Mouse (Mus musculus) brain, adult 10 weeks (tissue): ENCODE data around the gene Pmis2. TPM values are rescaled to one million over a fixed set of nuclear protein-coding genes. Genes with fewer than 3 reads are reported as not detected.

ENCODE experiments used
- polyA plus RNA-seq: library from polyadenylated mRNA; stranded (reverse); fragments of 350-450 nt; fragmentation: Illumina TruSeq; extraction: RNeasy Lipid Tissue Mini Kit (QIAGEN cat#74804); gene quantifications from one replicate; pipeline ENCODE4 v1.2.3, GENCODE M21; 2015; ENCODE audit warnings: low read depth, low replicate concordance

The Pmis2 gene
- not detected for polyA plus RNA-seq

DNA sequence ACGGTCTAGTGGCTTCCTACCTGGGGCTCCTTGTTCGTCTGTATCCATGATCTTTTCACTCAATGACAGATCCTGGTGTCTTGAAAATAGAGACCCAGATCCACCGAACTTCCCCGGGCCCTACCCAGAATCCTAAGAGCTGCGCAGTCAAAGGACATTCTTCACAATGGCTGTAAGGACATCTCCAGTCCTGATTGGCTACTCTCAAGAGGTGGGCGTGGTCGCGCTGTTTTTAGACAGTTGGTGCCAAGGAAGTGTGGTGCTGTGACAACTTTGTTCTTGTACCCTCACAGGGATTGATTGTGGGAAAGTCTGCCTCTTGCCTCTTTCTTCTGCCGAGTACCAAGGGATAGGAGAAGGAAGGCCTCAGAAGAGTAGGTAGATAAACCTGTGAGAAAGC is at the start of gene Pmis2:
TSS of gene Pmis2 (minus strand) at position 126 of the 400 bp plus-strand sequence.

DNA sequence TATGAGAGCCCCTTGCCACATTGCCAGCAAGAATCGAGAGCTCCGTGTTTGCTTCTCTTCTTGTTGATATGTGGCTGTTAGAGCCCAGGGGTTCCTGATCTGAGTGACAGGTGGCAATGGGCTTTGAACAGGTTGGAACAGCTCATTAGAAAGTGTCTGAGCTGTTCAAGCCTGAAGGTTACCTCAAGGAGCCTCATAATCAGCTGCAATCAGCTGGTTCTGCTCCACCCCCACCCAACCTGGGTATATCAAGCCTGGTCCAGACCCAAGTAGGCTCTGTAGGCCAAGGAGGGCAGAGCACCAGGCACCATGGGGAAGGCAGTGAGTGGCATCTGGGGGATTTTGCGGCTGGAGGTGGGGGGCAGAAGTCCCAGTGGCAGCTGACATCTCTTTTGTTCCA is 40.5 kb upstream of the Pmis2 start, which contains the start of gene Atp4a:
TSS of gene Atp4a (plus strand) at position 268 of the 400 bp plus-strand sequence.

DNA sequence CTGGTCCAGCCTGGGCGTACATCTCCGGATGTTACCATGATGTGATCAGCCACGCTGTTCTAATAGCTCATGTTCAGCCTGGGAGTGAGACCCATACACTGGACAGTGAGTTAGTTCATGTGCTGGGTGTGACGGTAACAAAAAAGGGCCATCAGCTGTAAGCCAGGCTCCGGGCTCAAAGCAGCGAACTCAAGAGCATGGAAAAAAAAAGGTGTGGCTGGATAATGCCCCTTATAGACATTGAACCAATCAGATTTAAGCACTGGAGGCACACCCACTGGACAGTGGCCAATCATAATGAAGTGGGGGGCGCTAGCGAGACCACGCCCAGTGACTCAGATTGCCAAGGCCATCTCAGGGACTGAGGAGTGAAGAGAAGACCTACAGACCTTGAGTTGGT is 27.2 kb upstream of the Pmis2 start, which contains the start of gene 2200002J24Rik:
TSS of gene 2200002J24Rik (plus strand) at position 338 of the 400 bp plus-strand sequence.

DNA sequence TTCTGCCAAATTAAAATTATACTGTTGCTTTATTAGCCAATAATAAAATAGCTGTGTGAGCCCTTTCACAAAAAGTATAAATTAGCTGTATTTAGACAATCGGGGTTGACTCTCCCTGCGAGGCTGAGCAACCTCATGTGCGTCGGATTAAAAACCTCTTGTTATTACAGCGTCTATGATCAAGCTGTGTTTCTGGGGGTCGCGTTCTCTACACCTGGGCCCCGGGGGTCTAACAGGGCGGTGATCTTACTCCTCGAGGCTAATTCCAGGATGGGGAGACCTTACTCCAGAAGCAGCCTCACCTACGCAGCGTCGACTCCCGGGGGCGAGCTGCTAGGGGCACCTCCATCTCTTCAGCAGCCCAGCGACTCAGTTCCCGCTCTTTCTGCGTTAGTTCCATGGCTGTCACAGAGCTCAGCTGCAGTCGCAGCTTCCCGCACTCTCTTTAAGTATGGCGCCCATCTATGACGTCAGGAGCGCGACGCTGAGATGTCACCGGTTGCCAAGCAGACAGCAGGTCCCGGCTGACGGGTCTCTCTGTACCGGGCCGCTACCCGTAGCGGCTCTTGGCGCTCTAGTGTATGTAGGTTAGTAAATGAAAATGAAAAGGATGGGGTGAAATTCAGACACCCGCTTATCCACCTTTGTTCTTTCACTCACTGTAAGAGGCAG is 6.7 kb downstream of the Pmis2 start, which contains the start of gene Haus5:
TSS of gene Haus5 (minus strand) at position 466 of the 672 bp plus-strand sequence.

DNA sequence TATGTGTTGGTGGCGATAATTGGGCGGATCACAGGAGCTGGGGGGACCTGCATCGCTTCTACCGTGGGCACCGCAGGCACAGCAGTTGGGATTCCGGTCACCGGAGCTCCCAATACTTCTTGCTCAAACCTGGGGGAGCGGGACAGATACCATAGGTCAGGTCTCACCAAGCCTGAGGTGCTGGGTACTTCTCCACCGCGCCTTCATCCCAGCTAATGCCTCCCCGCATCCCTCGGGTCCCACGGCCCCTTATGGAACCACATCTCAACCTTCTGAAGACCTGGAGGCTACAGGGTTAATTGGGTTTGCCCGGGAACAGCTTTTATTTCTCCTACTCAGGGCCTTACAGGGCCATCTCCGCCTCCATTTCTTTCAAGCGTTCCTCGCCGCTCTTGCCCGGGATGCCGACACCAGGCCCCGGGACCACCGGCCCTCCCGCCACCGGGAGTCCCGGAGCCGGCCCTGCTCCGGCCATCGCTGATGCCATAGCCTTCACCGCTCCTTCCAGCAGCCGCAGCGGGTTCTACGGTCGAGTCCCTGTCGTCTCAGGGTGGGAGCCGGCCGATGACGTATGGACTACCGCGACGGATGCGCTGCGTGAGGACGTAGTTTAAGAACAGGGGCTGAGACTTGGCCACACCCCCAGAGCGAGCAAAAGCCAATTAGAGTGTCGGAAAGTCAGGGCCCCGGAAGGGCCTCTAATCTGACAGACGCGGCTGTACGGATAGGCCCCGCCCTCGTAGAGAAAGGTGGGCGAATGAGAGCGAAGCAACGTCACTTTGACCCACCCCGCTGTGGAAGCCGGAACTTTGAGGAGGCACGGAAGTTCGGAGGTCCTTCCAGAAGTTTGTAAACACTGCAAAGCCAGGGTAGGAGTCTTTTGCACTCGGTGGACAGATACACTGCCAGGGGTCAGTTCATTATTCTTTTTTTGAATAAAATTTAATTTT is 21.5 kb downstream of the Pmis2 start, which contains the start of gene Rbm42:
TSS of gene Rbm42 (minus strand) at position 727 of the 950 bp plus-strand sequence.

DNA sequence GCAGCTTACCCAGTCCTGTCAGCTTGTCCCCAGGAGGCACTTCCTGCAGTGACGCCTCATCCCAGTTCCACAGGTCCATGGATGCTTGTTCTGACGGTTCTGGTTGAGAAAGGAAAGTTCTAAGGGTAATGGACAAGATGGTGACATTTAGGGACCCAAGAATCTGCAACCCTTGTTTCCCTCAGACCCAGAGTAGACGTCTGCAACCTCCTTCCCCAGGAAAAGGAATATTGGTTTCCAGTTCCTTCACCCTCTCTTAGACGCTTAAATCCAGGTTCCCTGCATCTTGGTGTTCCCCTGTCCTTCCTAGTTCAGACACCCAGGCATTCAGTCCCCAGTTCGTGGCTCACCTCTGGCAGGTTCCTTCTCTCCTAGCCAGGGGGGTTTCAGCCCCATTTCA is 35.7 kb downstream of the Pmis2 start, which contains the start of gene Etv2:
TSS of gene Etv2 (minus strand) at position 101 of the 400 bp plus-strand sequence.

DNA sequence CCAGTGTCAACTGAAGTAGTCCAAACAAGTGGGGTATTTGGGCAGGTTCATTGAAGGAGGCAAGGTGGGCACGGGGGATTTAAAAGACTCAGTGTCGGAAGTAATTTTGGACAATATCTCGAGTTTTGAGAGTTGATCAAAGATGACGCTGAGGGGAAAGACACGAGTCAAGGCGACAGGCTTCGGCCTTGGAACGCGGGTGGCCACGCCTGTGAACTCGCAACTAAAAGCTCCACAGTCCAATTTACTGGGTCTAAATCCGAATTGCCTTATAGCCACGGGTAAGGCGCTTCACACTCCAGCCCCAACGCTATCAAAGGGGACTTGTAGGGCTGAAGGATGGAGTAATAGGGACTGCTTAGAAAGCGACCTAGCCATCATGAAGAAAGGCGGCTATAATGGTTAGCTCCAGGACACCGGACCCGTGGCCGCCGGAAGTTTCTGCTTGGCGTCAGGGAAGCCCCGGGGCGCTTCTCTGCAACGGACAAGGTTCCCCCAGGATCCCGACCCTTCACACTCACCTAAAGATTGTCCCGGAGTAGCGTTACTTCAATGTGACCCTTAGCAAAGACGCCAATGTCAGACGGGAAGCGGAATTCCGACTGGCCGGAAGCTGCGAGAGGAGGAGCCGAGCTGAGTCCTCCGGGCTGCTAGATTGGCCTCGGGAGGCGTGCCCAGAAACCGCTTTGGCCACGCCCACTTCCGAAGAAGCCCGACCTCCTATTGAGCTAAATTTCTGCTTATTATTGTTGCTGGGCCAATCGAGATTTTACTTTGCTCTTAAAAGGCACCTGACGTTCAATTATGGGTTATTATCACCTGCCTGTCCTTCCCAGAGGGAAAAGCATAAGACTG is 45.6 kb downstream of the Pmis2 start, which contains the start of gene Cox6b1:
TSS of gene Cox6b1 (minus strand) at position 622 of the 855 bp plus-strand sequence.

Other genes starting within 250 kb of the Pmis2 start
- 2.7 TPM for gene Nfkbid, start 249.9 kb downstream of the Pmis2 start, polyA plus RNA-seq
- 972 TPM for gene Aplp1, start 226.1 kb downstream of the Pmis2 start, polyA plus RNA-seq
- 9.7 TPM for gene Kirrel2, start 213.9 kb downstream of the Pmis2 start, polyA plus RNA-seq
- gene Nphs1, start 213.3 kb downstream of the Pmis2 start, polyA plus RNA-seq = 1.9 TPM
- not detected for gene Prodh2, start 178.0 kb downstream of the Pmis2 start, polyA plus RNA-seq
- gene Arhgap33, start 136.5 kb downstream of the Pmis2 start, polyA plus RNA-seq = 95.4 TPM
- gene Hspb6, start 119.4 kb downstream of the Pmis2 start, polyA plus RNA-seq = 7.9 TPM
- gene Proser3, start 119.3 kb downstream of the Pmis2 start, polyA plus RNA-seq = 4.5 TPM
- 51.4 TPM for gene Lin37, start 111.8 kb downstream of the Pmis2 start, polyA plus RNA-seq
- gene U2af1l4, start 108.3 kb downstream of the Pmis2 start, polyA plus RNA-seq = 85.7 TPM
- gene Gm49396, start 108.3 kb downstream of the Pmis2 start, polyA plus RNA-seq = 6.7 TPM
- gene Psenen, start 108.0 kb downstream of the Pmis2 start, polyA plus RNA-seq = 158 TPM
- gene Igflr1, start 106.2 kb downstream of the Pmis2 start, polyA plus RNA-seq = 1.5 TPM
- gene Kmt2b, start 82.9 kb downstream of the Pmis2 start, polyA plus RNA-seq = 25.9 TPM
- not detected for gene Zbtb32, start 72.7 kb downstream of the Pmis2 start, polyA plus RNA-seq
- gene Upk1a, start 58.8 kb downstream of the Pmis2 start, polyA plus RNA-seq = 1.1 TPM
- 1,546 TPM for gene Cox6b1, start 45.5 kb downstream of the Pmis2 start, polyA plus RNA-seq
- not detected for gene Etv2, start 35.8 kb downstream of the Pmis2 start, polyA plus RNA-seq
- 72.4 TPM for gene Rbm42, start 21.3 kb downstream of the Pmis2 start, polyA plus RNA-seq
- 6.4 TPM for gene Haus5, start 6.6 kb downstream of the Pmis2 start, polyA plus RNA-seq
- not detected for gene 2200002J24Rik, start 27.3 kb upstream of the Pmis2 start, polyA plus RNA-seq
- gene Atp4a, start 40.6 kb upstream of the Pmis2 start, polyA plus RNA-seq = 0.59 TPM
- gene Tmem147, start 57.9 kb upstream of the Pmis2 start, polyA plus RNA-seq = 184 TPM
- gene Gapdhs, start 72.1 kb upstream of the Pmis2 start, polyA plus RNA-seq = not detected
- gene Sbsn, start 79.9 kb upstream of the Pmis2 start, polyA plus RNA-seq = 6.5 TPM
- 14.4 TPM for gene Dmkn, start 92.2 kb upstream of the Pmis2 start, polyA plus RNA-seq
- not detected for gene Krtdap, start 116.3 kb upstream of the Pmis2 start, polyA plus RNA-seq
- not detected for gene Ffar2, start 152.2 kb upstream of the Pmis2 start, polyA plus RNA-seq
- not detected for gene Ffar3, start 184.6 kb upstream of the Pmis2 start, polyA plus RNA-seq
- gene Ffar1, start 190.0 kb upstream of the Pmis2 start, polyA plus RNA-seq = not detected
- 0.55 TPM for gene Cd22, start 208.7 kb upstream of the Pmis2 start, polyA plus RNA-seq
- gene Mag, start 243.3 kb upstream of the Pmis2 start, polyA plus RNA-seq = 324 TPM